Comparison of ENCODE assay signal across 8 mouse cellular contexts in genomic region chr17:25893975-25894617, GRCm38 (mm10). TPM values are rescaled to one million over a fixed set of nuclear protein-coding genes. Genes with fewer than 3 reads are reported as not detected.
A peak's percentile ranks its signal among the peaks of the same experiment; 100 is the strongest.
DNase-seq lines count a peak whose midpoint lies in the region; ATAC-seq and TF ChIP-seq lines count a peak whose summit lies in the region.

No protein-coding gene starts in this region.

- peaks cover 6% of the 10 kb centered on the region for H3K4me1 ChIP-seq in forebrain, embryonic 13.5 days
- H3K4me1 ChIP-seq in hindbrain, postnatal 0 days (ENCODE audit: insufficient read depth, low read length): peaks cover 4% of the 10 kb centered on the region; the same call in 1 of the 2 replicates
- H3K4me1 ChIP-seq in limb, embryonic 14.5 days (ENCODE audit: control insufficient read depth, insufficient read depth, low read length): no peaks in the 10 kb centered on the region
- H3K4me1 ChIP-seq in midbrain, embryonic 16.5 days (ENCODE audit: control insufficient read depth, insufficient read depth, low read length): peaks cover 4% of the 10 kb centered on the region; the same call in 1 of the 2 replicates

- peak overlapping the region; percentile 10; the same call in 1 of the 2 replicates for H3K9ac ChIP-seq in forebrain, embryonic 13.5 days
- H3K9ac ChIP-seq in hindbrain, postnatal 0 days (replicated peaks; ENCODE audit: low read length): no peak overlapping the region
- H3K9ac ChIP-seq in limb, embryonic 14.5 days (ENCODE audit: low read depth, low read length, severe bottlenecking): no peak overlapping the region
- H3K9ac ChIP-seq in midbrain, embryonic 16.5 days (ENCODE audit: low read depth, low read length): 0 out of 2 replicates have a peak overlapping the region, but pooled peaks have one; percentile 11

- peak overlapping the region; percentile 52; the same call in 1 of the 2 replicates for H3K27ac ChIP-seq in forebrain, embryonic 13.5 days
- peak overlapping the region; percentile 70 for H3K27ac ChIP-seq in hindbrain, postnatal 0 days
- no peak overlapping the region for H3K27ac ChIP-seq in limb, embryonic 14.5 days (replicated peaks; ENCODE audit: low read depth, low read length)
- peak overlapping the region; percentile 43 for H3K27ac ChIP-seq in midbrain, embryonic 16.5 days (ENCODE audit: low read length)

- no peaks in the 10 kb centered on the region for H3K9me3 ChIP-seq in forebrain, embryonic 13.5 days (replicated peaks)
- H3K9me3 ChIP-seq in hindbrain, postnatal 0 days (ENCODE audit: low read length): no peaks in the 10 kb centered on the region
- no peaks in the 10 kb centered on the region for H3K9me3 ChIP-seq in limb, embryonic 14.5 days (ENCODE audit: control insufficient read depth, low read length)
- no peaks in the 10 kb centered on the region for H3K9me3 ChIP-seq in midbrain, embryonic 16.5 days (replicated peaks; ENCODE audit: control insufficient read depth, low read length, poor library complexity, severe bottlenecking)

- no peak for TF ChIP-seq POLR2A in limb, embryonic 14.5 days (IDR thresholded peaks at IDR 0.05; ENCODE audit: borderline replicate concordance, extremely low read depth, insufficient read depth, insufficient read length)

- H3K4me3 ChIP-seq in forebrain, embryonic 13.5 days: no peak overlapping the region
- no peak overlapping the region for H3K4me3 ChIP-seq in hindbrain, postnatal 0 days (ENCODE audit: low read length)
- H3K4me3 ChIP-seq in limb, embryonic 14.5 days (replicated peaks; ENCODE audit: low read length): no peak overlapping the region
- H3K4me3 ChIP-seq in midbrain, embryonic 16.5 days (ENCODE audit: low read depth, low read length): no peak overlapping the region

- no peak overlapping the region for H3K4me2 ChIP-seq in forebrain, embryonic 13.5 days
- H3K4me2 ChIP-seq in hindbrain, postnatal 0 days (ENCODE audit: low read depth, low read length): no peak overlapping the region
- H3K4me2 ChIP-seq in limb, embryonic 14.5 days (replicated peaks; ENCODE audit: low read depth, low read length, severe bottlenecking): no peak overlapping the region
- no peak overlapping the region for H3K4me2 ChIP-seq in midbrain, embryonic 16.5 days (ENCODE audit: low read length)

- 35% methylated on average over 2 of the region's 2 CpGs for WGBS in forebrain, embryonic 13.5 days
- 27% methylated on average over 2 of the region's 2 CpGs for WGBS in hindbrain, postnatal 0 days
- 27% methylated on average over 2 of the region's 2 CpGs for WGBS in limb, embryonic 14.5 days
- WGBS in midbrain, embryonic 16.5 days: 39% methylated on average over 2 of the region's 2 CpGs

- DNase-seq in right cerebral cortex, adult 18-20 months: peak; percentile 73
- no peak for DNase-seq in right cerebral cortex, postnatal 36 days (ENCODE audit: low spot score in 2 of 2)
- DNase-seq in hindbrain, postnatal 0 days (ENCODE audit: low spot score): peak; percentile 85
- DNase-seq in limb, embryonic 14.5 days (ENCODE audit: low spot score): peak; percentile 68
- peak; percentile 70 to 71 for DNase-seq in spleen, postnatal 36 days (ENCODE audit: low spot score in 2 of 2)

- TF ChIP-seq CTCF in hindbrain, postnatal 0 days (IDR thresholded peaks at IDR 0.05; ENCODE audit: low read depth): peak; percentile 95

- no peaks in the 10 kb centered on the region for H3K27me3 ChIP-seq in forebrain, embryonic 13.5 days
- H3K27me3 ChIP-seq in hindbrain, postnatal 0 days (ENCODE audit: insufficient read depth, low read length): no peaks in the 10 kb centered on the region
- H3K27me3 ChIP-seq in limb, embryonic 14.5 days (ENCODE audit: control insufficient read depth, insufficient read depth, low read length): no peaks in the 10 kb centered on the region
- H3K27me3 ChIP-seq in midbrain, embryonic 16.5 days (ENCODE audit: control insufficient read depth, insufficient read depth, low read depth, low read length): no peaks in the 10 kb centered on the region

- peaks cover 8% of the 10 kb centered on the region; the same call in 1 of the 2 replicates for H3K36me3 ChIP-seq in forebrain, embryonic 13.5 days (ENCODE audit: poor library complexity, severe bottlenecking)
- peaks cover 7% of the 10 kb centered on the region for H3K36me3 ChIP-seq in hindbrain, postnatal 0 days (ENCODE audit: insufficient read depth, low read length)
- peaks cover 18% of the 10 kb centered on the region for H3K36me3 ChIP-seq in limb, embryonic 14.5 days (ENCODE audit: control insufficient read depth, insufficient read depth, low read length)
- H3K36me3 ChIP-seq in midbrain, embryonic 16.5 days (ENCODE audit: control insufficient read depth, insufficient read depth, low read length): no peaks in the 10 kb centered on the region

- peak; percentile 68; the same call in 1 of the 2 replicates for ATAC-seq in cerebellum, adult (ENCODE audit: insufficient number of reproducible peaks, low FRiP score, low TSS enrichment)
- peak; percentile 81 for ATAC-seq in forebrain, embryonic 13.5 days
- ATAC-seq in hindbrain, postnatal 0 days: peak; percentile 86
- ATAC-seq in limb, embryonic 14.5 days (ENCODE audit: low FRiP score, low read depth): peak; percentile 78
- ATAC-seq in midbrain, embryonic 16.5 days: peak; percentile 73; the same call in 1 of the 2 replicates

RNA-seq across cellular contexts. Expression of gene Wfikkn1, which starts 13.4 kb away (rescaled TPM):
- polyA plus RNA-seq in forebrain, embryonic 13.5 days (2015; fragmentation: Nextera tagmentation; extraction: Ambion mirVana): 0.76 and 0.77 TPM in 2 replicates
- total RNA-seq in hindbrain, postnatal 0 days (2014; rRNA removed): 1.2 and 1.5 TPM in 2 replicates
- 0.33 and 0.58 TPM in 2 replicates for polyA plus RNA-seq in hindbrain, postnatal 0 days (2015; fragmentation: Nextera tagmentation; extraction: Ambion mirVana)
- 1.2 and 1.4 TPM in 2 replicates for polyA plus RNA-seq in limb, embryonic 14.5 days (2012; rRNA removed)
- 0.68 and 0.77 TPM in 2 replicates for polyA plus RNA-seq in limb, embryonic 14.5 days (2014; fragmentation: Nextera tagmentation; extraction: Ambion mirVana)
- polyA plus RNA-seq in midbrain, embryonic 16.5 days (2015; fragmentation: Nextera tagmentation; extraction: Ambion mirVana): 0.45 and 0.52 TPM in 2 replicates

RNA-seq across cellular contexts. Expression of gene Mettl26, which starts 19.2 kb away (rescaled TPM):
- 62.5 and 67.1 TPM in 2 replicates for polyA plus RNA-seq in forebrain, embryonic 13.5 days (2015; fragmentation: Nextera tagmentation; extraction: Ambion mirVana)
- total RNA-seq in hindbrain, postnatal 0 days (2014; rRNA removed): 50.0 and 63.1 TPM in 2 replicates
- polyA plus RNA-seq in hindbrain, postnatal 0 days (2015; fragmentation: Nextera tagmentation; extraction: Ambion mirVana): 62.9 and 64.8 TPM in 2 replicates
- 61.7 and 62.9 TPM in 2 replicates for polyA plus RNA-seq in limb, embryonic 14.5 days (2012; rRNA removed)
- 51.4 and 52.0 TPM in 2 replicates for polyA plus RNA-seq in limb, embryonic 14.5 days (2014; fragmentation: Nextera tagmentation; extraction: Ambion mirVana)
- 62.2 and 63.5 TPM in 2 replicates for polyA plus RNA-seq in midbrain, embryonic 16.5 days (2015; fragmentation: Nextera tagmentation; extraction: Ambion mirVana)

RNA-seq across cellular contexts. Expression of gene Rab40c, which starts 25.4 kb away (rescaled TPM):
- 39.5 and 45.9 TPM in 2 replicates for polyA plus RNA-seq in forebrain, embryonic 13.5 days (2015; fragmentation: Nextera tagmentation; extraction: Ambion mirVana)
- 33.2 and 39.1 TPM in 2 replicates for total RNA-seq in hindbrain, postnatal 0 days (2014; rRNA removed)
- 34.7 and 35.3 TPM in 2 replicates for polyA plus RNA-seq in hindbrain, postnatal 0 days (2015; fragmentation: Nextera tagmentation; extraction: Ambion mirVana)
- 53.3 and 73.6 TPM in 2 replicates for polyA plus RNA-seq in limb, embryonic 14.5 days (2012; rRNA removed)
- polyA plus RNA-seq in limb, embryonic 14.5 days (2014; fragmentation: Nextera tagmentation; extraction: Ambion mirVana): 20.8 and 23.2 TPM in 2 replicates
- 50.9 and 52.2 TPM in 2 replicates for polyA plus RNA-seq in midbrain, embryonic 16.5 days (2015; fragmentation: Nextera tagmentation; extraction: Ambion mirVana)

RNA-seq across cellular contexts. Expression of gene Mcrip2, which starts 25.5 kb away (rescaled TPM):
- polyA plus RNA-seq in forebrain, embryonic 13.5 days (2015; fragmentation: Nextera tagmentation; extraction: Ambion mirVana): 12.9 and 13.6 TPM in 2 replicates
- total RNA-seq in hindbrain, postnatal 0 days (2014; rRNA removed): 27.0 and 32.1 TPM in 2 replicates
- polyA plus RNA-seq in hindbrain, postnatal 0 days (2015; fragmentation: Nextera tagmentation; extraction: Ambion mirVana): 54.3 and 54.7 TPM in 2 replicates
- 12.3 and 13.1 TPM in 2 replicates for polyA plus RNA-seq in limb, embryonic 14.5 days (2012; rRNA removed)
- 13.4 and 20.2 TPM in 2 replicates for polyA plus RNA-seq in limb, embryonic 14.5 days (2014; fragmentation: Nextera tagmentation; extraction: Ambion mirVana)
- 18.0 and 25.3 TPM in 2 replicates for polyA plus RNA-seq in midbrain, embryonic 16.5 days (2015; fragmentation: Nextera tagmentation; extraction: Ambion mirVana)

RNA-seq across cellular contexts. Expression of gene Wdr90, which starts 32.8 kb away (rescaled TPM):
- polyA plus RNA-seq in forebrain, embryonic 13.5 days (2015; fragmentation: Nextera tagmentation; extraction: Ambion mirVana): 24.9 and 28.5 TPM in 2 replicates
- 54.5 and 75.5 TPM in 2 replicates for total RNA-seq in hindbrain, postnatal 0 days (2014; rRNA removed)
- polyA plus RNA-seq in hindbrain, postnatal 0 days (2015; fragmentation: Nextera tagmentation; extraction: Ambion mirVana): 13.2 TPM in 2 replicates
- polyA plus RNA-seq in limb, embryonic 14.5 days (2012; rRNA removed): 68.0 and 90.0 TPM in 2 replicates
- polyA plus RNA-seq in limb, embryonic 14.5 days (2014; fragmentation: Nextera tagmentation; extraction: Ambion mirVana): 18.1 and 22.1 TPM in 2 replicates
- polyA plus RNA-seq in midbrain, embryonic 16.5 days (2015; fragmentation: Nextera tagmentation; extraction: Ambion mirVana): 18.5 and 21.6 TPM in 2 replicates

Comparison
In these comparisons a context has a peak if more than half of its experiments do, and no peak if none do; other contexts are left out.
1. DNase-seq: peak in right cerebral cortex, adult 18-20 months (single experiment), hindbrain, postnatal 0 days (single experiment), limb, embryonic 14.5 days (single experiment) and spleen, postnatal 36 days (2 of 2); none in right cerebral cortex, postnatal 36 days (0 of 2).
2. H3K9ac ChIP-seq: peak in forebrain, embryonic 13.5 days (single experiment) and midbrain, embryonic 16.5 days (single experiment); none in hindbrain, postnatal 0 days (single experiment) and limb, embryonic 14.5 days (single experiment).
3. Peak in every context shown above with its lines, with median percentiles within 50 percentile points of each other: ATAC-seq.